Mouse (Mus musculus) cerebellum, adult (tissue): ENCODE data around the gene Rps26.
"Not testable (repeated sequence)": the region's sequence is repeated elsewhere in the genome, so short reads cannot be mapped to it uniquely, and the experiment has no call there.

Source experiments
- ATAC-seq: cut with Nextera tagmentation; 2 replicates; pipeline ENCODE4 v1.9.2; 2017; ENCODE audit warnings: mild to moderate bottlenecking, moderate library complexity, mixed read lengths; ENCODE audit not compliant: insufficient number of reproducible peaks, low FRiP score, low TSS enrichment

The Rps26 gene

GRCm38 (mm10) chr10:128642749-128643148, 16.2 kb upstream of the Rps26 start:
- ATAC-seq: no peak

- ATAC-seq: no peak
Measured at GRCm38 (mm10) chr10:128641871-128642270, 15.3 kb upstream of the Rps26 start.

- ATAC-seq: no peak
Measured at GRCm38 (mm10) chr10:128640891-128641290, 14.3 kb upstream of the Rps26 start.

GRCm38 (mm10) chr10:128639999-128640398, 13.5 kb upstream of the Rps26 start:
- no peak for ATAC-seq

- ATAC-seq: no peak
Measured at GRCm38 (mm10) chr10:128637011-128637410, 10.5 kb upstream of the Rps26 start.

GRCm38 (mm10) chr10:128636561-128636960, 10.0 kb upstream of the Rps26 start:
- no peak for ATAC-seq

GRCm38 (mm10) chr10:128635697-128636096, 9.2 kb upstream of the Rps26 start:
- ATAC-seq: no peak

- ATAC-seq: no peak
Measured at GRCm38 (mm10) chr10:128631571-128631970, 5.0 kb upstream of the Rps26 start.

GRCm38 (mm10) chr10:128630306-128630705, 3.8 kb upstream of the Rps26 start:
- ATAC-seq: not testable (repeated sequence)

GRCm38 (mm10) chr10:128629746-128630145, 3.2 kb upstream of the Rps26 start:
- no peak for ATAC-seq

- ATAC-seq: no peak
Measured at GRCm38 (mm10) chr10:128627398-128628317, 1.1 kb upstream of the Rps26 start.

GRCm38 (mm10) chr10:128625287-128625894, 1.2 kb downstream of the Rps26 start:
- ATAC-seq: no peak

- ATAC-seq: not testable (repeated sequence)
Measured at GRCm38 (mm10) chr10:128623106-128623613, 3.4 kb downstream of the Rps26 start.

GRCm38 (mm10) chr10:128622702-128623101, 3.8 kb downstream of the Rps26 start:
- ATAC-seq: no peak

GRCm38 (mm10) chr10:128621986-128622520, 4.5 kb downstream of the Rps26 start:
- ATAC-seq: no peak

GRCm38 (mm10) chr10:128620241-128620640, 6.3 kb downstream of the Rps26 start:
- no peak for ATAC-seq

- ATAC-seq: not testable (repeated sequence)
Measured at GRCm38 (mm10) chr10:128619148-128619547, 7.4 kb downstream of the Rps26 start.

- no peak for ATAC-seq
Measured at GRCm38 (mm10) chr10:128618570-128618969, 8.0 kb downstream of the Rps26 start.

GRCm38 (mm10) chr10:128615798-128616448, 10.6 kb downstream of the Rps26 start:
- not testable (repeated sequence) for ATAC-seq

GRCm38 (mm10) chr10:128614934-128615333, 11.6 kb downstream of the Rps26 start:
- no peak for ATAC-seq

- not testable (repeated sequence) for ATAC-seq
Measured at GRCm38 (mm10) chr10:128613820-128614219, 12.7 kb downstream of the Rps26 start.
